Mouse (Mus musculus) kidney, postnatal 14 days (tissue): ENCODE results near the gene Arid5b.

Experiments used
- DNase-seq: peaks from one replicate; pipeline ENCODE4 v3.0.0; 2022; ENCODE audit warnings: mixed read lengths

Arid5b gene

GRCm38 (mm10) chr10:68078708-68079107 lies 199.8 kb downstream of the Arid5b start:
- no peak for DNase-seq

GRCm38 (mm10) chr10:68075181-68075580 lies 203.4 kb downstream of the Arid5b start:
- no peak for DNase-seq

- no peak for DNase-seq
Observed at GRCm38 (mm10) chr10:68074291-68074690, 204.2 kb downstream of the Arid5b start.

- DNase-seq = no peak
Observed at GRCm38 (mm10) chr10:68072626-68073025, 205.9 kb downstream of the Arid5b start.

- DNase-seq = no peak
Observed at GRCm38 (mm10) chr10:68071041-68071440, 207.5 kb downstream of the Arid5b start.

- no peak for DNase-seq
Observed at GRCm38 (mm10) chr10:68068426-68068825, 210.1 kb downstream of the Arid5b start.

- DNase-seq = no peak
Observed at GRCm38 (mm10) chr10:68067961-68068360, 210.6 kb downstream of the Arid5b start.

GRCm38 (mm10) chr10:68066173-68066572 lies 212.4 kb downstream of the Arid5b start:
- no peak for DNase-seq

- no peak for DNase-seq
Observed at GRCm38 (mm10) chr10:68064571-68064970, 214.0 kb downstream of the Arid5b start.

- no peak for DNase-seq
Observed at GRCm38 (mm10) chr10:68063806-68064545, 214.6 kb downstream of the Arid5b start.

- no peak for DNase-seq
Observed at GRCm38 (mm10) chr10:68061249-68061615, 217.3 kb downstream of the Arid5b start.

GRCm38 (mm10) chr10:68060590-68061248 lies 217.8 kb downstream of the Arid5b start:
- peak; percentile 26 for DNase-seq

GRCm38 (mm10) chr10:68058378-68058777 lies 220.2 kb downstream of the Arid5b start:
- DNase-seq = no peak

GRCm38 (mm10) chr10:68057841-68058240 lies 220.7 kb downstream of the Arid5b start:
- no peak for DNase-seq

GRCm38 (mm10) chr10:68054706-68055105 lies 223.8 kb downstream of the Arid5b start:
- no peak for DNase-seq

- no peak for DNase-seq
Observed at GRCm38 (mm10) chr10:68054131-68054530, 224.4 kb downstream of the Arid5b start.

GRCm38 (mm10) chr10:68052307-68052706 lies 226.2 kb downstream of the Arid5b start:
- no peak for DNase-seq

GRCm38 (mm10) chr10:68051316-68051933 lies 227.1 kb downstream of the Arid5b start:
- DNase-seq = no peak

- DNase-seq = no peak
Observed at GRCm38 (mm10) chr10:68050882-68051281, 227.7 kb downstream of the Arid5b start.

- DNase-seq = no peak
Observed at GRCm38 (mm10) chr10:68048641-68049305, 229.8 kb downstream of the Arid5b start.

GRCm38 (mm10) chr10:68044864-68045263 lies 233.7 kb downstream of the Arid5b start:
- DNase-seq = no peak

GRCm38 (mm10) chr10:68043973-68044372 lies 234.6 kb downstream of the Arid5b start:
- DNase-seq = no peak
